Comparison of ENCODE assay signal across 8 mouse cellular contexts in the genomic region with DNA sequence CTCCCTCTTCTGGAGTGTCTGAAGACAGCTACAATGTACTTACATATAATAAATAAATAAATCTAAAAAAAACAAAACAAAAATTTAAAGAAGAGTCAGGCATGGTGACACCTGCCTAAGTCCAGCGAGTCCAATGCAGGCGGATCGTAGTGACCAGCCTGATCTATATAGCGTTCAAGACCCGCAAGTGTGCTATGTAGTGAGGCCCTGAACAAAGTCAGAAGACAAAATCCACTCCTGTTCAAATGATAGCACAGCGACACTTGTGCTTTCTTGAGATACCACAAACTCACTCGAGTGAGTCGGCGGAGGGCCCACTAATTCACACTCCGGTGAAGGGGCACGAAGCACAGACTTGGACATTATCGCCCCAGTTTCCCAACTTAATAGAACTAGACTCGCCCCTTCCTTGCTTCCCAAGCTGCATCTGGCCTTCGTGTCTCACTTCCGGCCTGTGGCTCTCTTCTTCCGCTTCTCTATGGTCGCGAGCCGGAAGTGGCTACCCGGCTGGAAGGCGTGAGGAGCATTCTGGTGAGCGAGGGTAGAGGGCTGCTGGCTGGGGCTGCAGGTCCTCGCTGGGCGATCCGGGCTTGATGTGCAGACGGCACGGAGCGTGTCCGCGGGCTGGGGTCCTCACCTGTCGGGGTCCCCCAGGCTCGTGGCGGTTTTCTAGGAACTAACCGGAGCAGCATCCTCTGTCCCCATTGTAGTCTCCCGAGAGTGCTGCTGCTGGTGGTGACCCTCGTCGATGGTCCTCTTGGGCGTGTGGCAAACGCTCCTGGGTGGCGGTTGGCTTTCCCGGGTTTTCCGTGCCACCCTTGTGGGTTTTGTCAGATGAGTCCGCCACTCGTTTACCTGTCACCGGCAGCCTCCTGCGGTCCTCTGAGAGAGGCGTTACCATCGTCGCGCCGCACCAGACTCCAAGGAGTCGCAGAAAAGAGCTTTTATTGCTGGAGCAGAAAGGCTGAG. TPM values are rescaled to one million over a fixed set of nuclear protein-coding genes. Genes with fewer than 3 reads are reported as not detected.
DNase-seq lines count a peak whose midpoint lies in the region; ATAC-seq lines count a peak whose summit lies in the region.

Gene Thoc5, plus strand, starts transcription at position 473 of the 969 bp plus-strand sequence.

- DNase-seq in CD4-positive, CD25-positive, alpha-beta regulatory T cell, adult 2 months (ENCODE audit: low read depth, low spot score) = peak; percentile 84
- peak; percentile 48 for DNase-seq in fibroblast of lung, adult 2 months (ENCODE audit: low read depth)
- peak; percentile 87 for DNase-seq in kidney, postnatal 14 days
- peak; percentile 71 for DNase-seq in liver, embryonic 13.5 days
- DNase-seq in neural tube, embryonic 10.5 days (ENCODE audit: extremely low spot score, low spot score) = peak; percentile 89

- 4% methylated on average over 52 of the region's 52 CpGs for WGBS in heart, embryonic 14.5 days
- WGBS in liver, embryonic 13.5 days (ENCODE audit: insufficient replicate concordance) = 1% methylated on average over 52 of the region's 52 CpGs
- WGBS in stomach, embryonic 16.5 days = 3% methylated on average over 52 of the region's 52 CpGs

- H3K27me3 ChIP-seq in heart, embryonic 14.5 days (ENCODE audit: control insufficient read depth, insufficient read depth, low read length) = no peaks in the 10 kb centered on the region
- no peaks in the 10 kb centered on the region for H3K27me3 ChIP-seq in liver, embryonic 13.5 days
- H3K27me3 ChIP-seq in stomach, embryonic 16.5 days (ENCODE audit: control insufficient read depth, insufficient read depth, low read length) = no peaks in the 10 kb centered on the region

- H3K36me3 ChIP-seq in heart, embryonic 14.5 days (ENCODE audit: control insufficient read depth, insufficient read depth, low read length) = peaks cover 17% of the 10 kb centered on the region
- H3K36me3 ChIP-seq in liver, embryonic 13.5 days = peaks cover 21% of the 10 kb centered on the region
- peaks cover 3% of the 10 kb centered on the region; the same call in 1 of the 2 replicates for H3K36me3 ChIP-seq in stomach, embryonic 16.5 days (ENCODE audit: control insufficient read depth, insufficient read depth, low read length)

- peak within 1 kb of the TSS; percentile 76 for H3K4me3 ChIP-seq in brown adipose tissue, adult 24 weeks (ENCODE audit: insufficient read depth, low read depth, low read length)
- H3K4me3 ChIP-seq in heart, embryonic 14.5 days (ENCODE audit: control insufficient read depth in 1 of 2, insufficient read depth in 1 of 2, low read depth in 1 of 2, low read length in 2 of 2) = peak within 1 kb of the TSS; percentile 72 to 79
- peak within 1 kb of the TSS; percentile 91 for H3K4me3 ChIP-seq in liver, embryonic 13.5 days (replicated peaks)
- peak within 1 kb of the TSS; percentile 86 for H3K4me3 ChIP-seq in stomach, embryonic 16.5 days (replicated peaks; ENCODE audit: low read length)

- ATAC-seq in heart, embryonic 14.5 days (ENCODE audit: insufficient number of reproducible peaks, insufficient read depth, low FRiP score, low read depth) = peak; percentile 79
- peak; percentile 89 for ATAC-seq in liver, embryonic 13.5 days (ENCODE audit: low read depth)
- peak; percentile 91 for ATAC-seq in stomach, embryonic 16.5 days (ENCODE audit: insufficient read depth, low FRiP score)

- H3K4me1 ChIP-seq in brown adipose tissue, adult 24 weeks (ENCODE audit: control insufficient read depth, insufficient read depth, insufficient read length, low read length) = peaks cover 3% of the 10 kb centered on the region; the same call in 1 of the 2 replicates
- H3K4me1 ChIP-seq in heart, embryonic 14.5 days (ENCODE audit: control insufficient read depth in 2 of 2, insufficient read depth in 2 of 2, low read length in 2 of 2) = peaks cover 3 to 7% of the 10 kb centered on the region in 2 experiments; a peak in 2 of 4 replicates
- peaks cover 15% of the 10 kb centered on the region for H3K4me1 ChIP-seq in liver, embryonic 13.5 days (replicated peaks)
- H3K4me1 ChIP-seq in stomach, embryonic 16.5 days (ENCODE audit: control insufficient read depth, insufficient read depth, low read length) = peaks cover 5% of the 10 kb centered on the region

- H3K9ac ChIP-seq in heart, embryonic 14.5 days (ENCODE audit: low read length) = peak within 1 kb of the TSS; percentile 86
- H3K9ac ChIP-seq in liver, embryonic 13.5 days = peak within 1 kb of the TSS; percentile 84
- H3K9ac ChIP-seq in stomach, embryonic 16.5 days (ENCODE audit: low read length) = peak within 1 kb of the TSS; percentile 84

- H3K27ac ChIP-seq in brown adipose tissue, adult 24 weeks (replicated peaks; ENCODE audit: low read depth, low read length) = peak within 1 kb of the TSS; percentile 95
- peak within 1 kb of the TSS; percentile 71 to 76; a peak in 3 of 4 replicates for H3K27ac ChIP-seq in heart, embryonic 14.5 days (replicated peaks in 1 of 2; ENCODE audit: control insufficient read depth in 1 of 2, insufficient read depth in 1 of 2, low read depth in 2 of 2, low read length in 2 of 2)
- peak within 1 kb of the TSS; percentile 74 for H3K27ac ChIP-seq in liver, embryonic 13.5 days
- H3K27ac ChIP-seq in stomach, embryonic 16.5 days (ENCODE audit: low read length) = peak within 1 kb of the TSS; percentile 75

- peak within 1 kb of the TSS; percentile 90 for H3K4me2 ChIP-seq in heart, embryonic 14.5 days (ENCODE audit: low read length)
- peak within 1 kb of the TSS; percentile 78 for H3K4me2 ChIP-seq in liver, embryonic 13.5 days
- peak within 1 kb of the TSS; percentile 65 for H3K4me2 ChIP-seq in stomach, embryonic 16.5 days (ENCODE audit: low read depth, low read length)

- H3K9me3 ChIP-seq in heart, embryonic 14.5 days (ENCODE audit: control insufficient read depth, low read length) = no peaks in the 10 kb centered on the region
- H3K9me3 ChIP-seq in liver, embryonic 13.5 days (replicated peaks) = no peaks in the 10 kb centered on the region
- H3K9me3 ChIP-seq in stomach, embryonic 16.5 days (replicated peaks; ENCODE audit: control insufficient read depth, low read length) = no peaks in the 10 kb centered on the region

RNA-seq across cellular contexts. Expression of gene Thoc5, which starts in this region (rescaled TPM):
- 14.9 and 18.1 TPM in 2 replicates for polyA plus RNA-seq in brown adipose tissue, adult 24 weeks (2012; ENCODE audit: insufficient read depth, insufficient read length, missing spikeins)
- 24.6 and 25.0 TPM in 2 replicates for polyA plus RNA-seq in heart, embryonic 14.5 days (2014; fragmentation: Nextera tagmentation; extraction: Ambion mirVana)
- polyA plus RNA-seq in liver, embryonic 13.5 days (2015; fragmentation: Nextera tagmentation; extraction: Ambion mirVana) = 21.7 and 25.9 TPM in 2 replicates
- 29.8 and 30.3 TPM in 2 replicates for polyA plus RNA-seq in stomach, embryonic 16.5 days (2015; fragmentation: Nextera tagmentation; extraction: Ambion mirVana)

Comparison
In these comparisons a context has a peak if more than half of its experiments do, and no peak if none do; other contexts are left out.
1. Peak in every context shown above with its lines: DNase-seq, ATAC-seq, H3K4me3 ChIP-seq and H3K27ac ChIP-seq.